Comparison of ENCODE assay signal across 29 mouse cellular contexts in genomic region chr9:6741478-6741877, GRCm38 (mm10).
"Had no signal": no experiment of that assay in that cellular context is flagged by ENCODE, and none has a peak within 500 bp of the region (broad histone marks: within the 10 kb centered on the region; RNA-seq: fewer than 3 reads in every experiment).

No protein-coding gene starts in this region.

- DNase-seq: cerebellum, adult 2 months; cerebellum, adult 8-10 months; cerebellum, adult 9-10 months; cerebellum, adult 9-11 months; cerebellum, postnatal 10 days; cerebellum, postnatal 14 days; cerebellum, postnatal 25 days; cerebellum, postnatal 36 days; embryo, embryonic 11 days; forebrain, postnatal 0 days; gastrocnemius, adult 2 months; gastrocnemius, postnatal 10 days; gastrocnemius, postnatal 14 days; gastrocnemius, postnatal 25 days; gastrocnemius, postnatal 36 days; heart, adult 11 months; heart, adult 18-20 months; heart, adult 2 months had no signal

- H3K9me3 ChIP-seq: embryonic facial prominence, embryonic 10.5 days; embryonic facial prominence, embryonic 12.5 days; embryonic facial prominence, embryonic 13.5 days; embryonic facial prominence, embryonic 15.5 days; forebrain, embryonic 10.5 days; forebrain, embryonic 12.5 days; forebrain, embryonic 13.5 days; forebrain, embryonic 15.5 days had no signal

- H3K36me3 ChIP-seq: embryonic facial prominence, embryonic 10.5 days; embryonic facial prominence, embryonic 12.5 days; embryonic facial prominence, embryonic 13.5 days; embryonic facial prominence, embryonic 15.5 days; forebrain, embryonic 10.5 days; forebrain, embryonic 12.5 days; forebrain, embryonic 15.5 days had no signal

- ATAC-seq: forebrain, embryonic 13.5 days; forebrain, embryonic 14.5 days; forebrain, embryonic 15.5 days; forebrain, embryonic 16.5 days; forebrain, postnatal 0 days had no signal

- H3K27ac ChIP-seq: embryonic facial prominence, embryonic 10.5 days; embryonic facial prominence, embryonic 12.5 days; embryonic facial prominence, embryonic 13.5 days; embryonic facial prominence, embryonic 15.5 days; forebrain, embryonic 10.5 days; forebrain, embryonic 12.5 days; forebrain, embryonic 13.5 days; forebrain, embryonic 15.5 days; gastrocnemius, adult 2 months; heart, adult 2 months had no signal

- H3K27me3 ChIP-seq: embryonic facial prominence, embryonic 12.5 days; embryonic facial prominence, embryonic 13.5 days; embryonic facial prominence, embryonic 15.5 days; forebrain, embryonic 12.5 days; forebrain, embryonic 13.5 days; forebrain, embryonic 15.5 days had no signal

- H3K4me3 ChIP-seq: embryonic facial prominence, embryonic 10.5 days; embryonic facial prominence, embryonic 12.5 days; embryonic facial prominence, embryonic 13.5 days; embryonic facial prominence, embryonic 15.5 days; erythroblast, embryonic 14.5 days; forebrain, embryonic 10.5 days; forebrain, embryonic 12.5 days; forebrain, embryonic 13.5 days; forebrain, embryonic 15.5 days; gastrocnemius, adult 2 months; heart, adult 2 months had no signal

- H3K4me1 ChIP-seq: embryonic facial prominence, embryonic 10.5 days; embryonic facial prominence, embryonic 12.5 days; embryonic facial prominence, embryonic 13.5 days; embryonic facial prominence, embryonic 15.5 days; forebrain, embryonic 10.5 days; forebrain, embryonic 12.5 days; forebrain, embryonic 13.5 days; forebrain, embryonic 15.5 days had no signal

- H3K9ac ChIP-seq: embryonic facial prominence, embryonic 12.5 days; embryonic facial prominence, embryonic 13.5 days; embryonic facial prominence, embryonic 15.5 days; forebrain, embryonic 12.5 days; forebrain, embryonic 13.5 days; forebrain, embryonic 15.5 days; forebrain, postnatal 0 days had no signal

- H3K4me2 ChIP-seq: embryonic facial prominence, embryonic 12.5 days; embryonic facial prominence, embryonic 13.5 days; embryonic facial prominence, embryonic 15.5 days; forebrain, embryonic 12.5 days; forebrain, embryonic 13.5 days; forebrain, embryonic 15.5 days had no signal
